Mouse (Mus musculus) CH12.LX (cell line): ENCODE measurements around the gene Cldn34b2. TPM values are rescaled to one million over a fixed set of nuclear protein-coding genes. Genes with fewer than 3 reads are reported as not detected.
"Not testable (repeated sequence)": the region's sequence is repeated elsewhere in the genome, so short reads cannot be mapped to it uniquely, and the experiment has no call there.

Experiments
- DNase-seq: peaks from one replicate; pipeline ENCODE4 v3.0.0-alpha.2; 2013; ENCODE audit errors: extremely low read depth
- H3K27ac ChIP-seq: 2 replicates; pipeline ENCODE4 v1.5.1; 2012; ENCODE audit warnings: low read depth, mild to moderate bottlenecking, control low read depth, moderate library complexity; ENCODE audit not compliant: insufficient read depth
- H3K27me3 ChIP-seq: replicated peaks from 2 replicates; pipeline ENCODE3; 2012; ENCODE audit warnings: inconsistent platforms
- H3K36me3 ChIP-seq, 2 experiments: replicated peaks in 1 of 2; 2 replicates each; pipeline versions ENCODE3 to v1.6.1; 2012; ENCODE audit warnings: inconsistent platforms in 1 of 2, low read length in 1 of 2, mild to moderate bottlenecking in 1 of 2, mixed read lengths in 1 of 2, moderate library complexity in 1 of 2; ENCODE audit not compliant: control insufficient read depth in 1 of 2, insufficient read depth in 1 of 2
- H3K4me1 ChIP-seq, 2 experiments: 2 replicates each; pipeline ENCODE4 v1.6.1; 2012; ENCODE audit warnings: inconsistent platforms in 1 of 2, moderate library complexity in 1 of 2; ENCODE audit not compliant: insufficient read depth in 2 of 2, control insufficient read depth in 1 of 2
- H3K4me2 ChIP-seq: 2 replicates; pipeline ENCODE4 v1.6.1; 2012; ENCODE audit warnings: low read depth, mild to moderate bottlenecking, control low read depth; ENCODE audit not compliant: poor library complexity, insufficient read depth, severe bottlenecking
- H3K4me3 ChIP-seq, 3 experiments: fragments of 150-350 bp in 1 of 3; sonication (generic) in 1 of 3; replicated peaks in 1 of 3; 2 replicates each; pipeline versions ENCODE3 to v1.5.1; 2011 to 2012; ENCODE audit warnings: low read depth in 2 of 3, low read length in 2 of 3, mild to moderate bottlenecking in 2 of 3, moderate library complexity in 2 of 3, control low read depth in 1 of 3, improper control_type of control experiment in 1 of 3, inconsistent platforms in 1 of 3, mixed read lengths in 1 of 3; ENCODE audit not compliant: poor library complexity in 1 of 3
- H3K79me2 ChIP-seq: replicated peaks from 2 replicates; pipeline ENCODE4 v1.6.1; 2012; ENCODE audit warnings: mild to moderate bottlenecking, moderate library complexity; ENCODE audit not compliant: control insufficient read depth, poor library complexity, insufficient read depth, severe bottlenecking; ENCODE audit errors: extremely low read depth
- H3K9ac ChIP-seq: 2 replicates; pipeline ENCODE4 v1.6.1; 2012; ENCODE audit warnings: low read depth, mild to moderate bottlenecking, control low read depth, moderate library complexity; ENCODE audit not compliant: insufficient read depth
- H3K9me3 ChIP-seq: replicated peaks from 2 replicates; pipeline ENCODE3; 2012; ENCODE audit warnings: low read length, inconsistent platforms, mixed read lengths
- CHD2 ChIP-seq: IDR thresholded peaks from 2 replicates; pipeline ENCODE4 v1.6.1; 2011; ENCODE audit warnings: low read length, improper control_type of control experiment
- CTCF ChIP-seq, 2 experiments: IDR thresholded peaks in 1 of 2; conservative IDR thresholded peaks in 1 of 2; 2 replicates each; pipeline ENCODE4 v1.5.1; 2011 to 2012; ENCODE audit warnings: low read depth in 2 of 2, low read length in 2 of 2, improper control_type of control experiment in 1 of 2, inconsistent platforms in 1 of 2, mild to moderate bottlenecking in 1 of 2, moderate library complexity in 1 of 2
- E2F4 ChIP-seq: IDR thresholded peaks from 2 replicates; pipeline ENCODE4 v1.6.1; 2011; ENCODE audit warnings: low read depth, low read length, improper control_type of control experiment; ENCODE audit not compliant: insufficient replicate concordance
- ELF1 ChIP-seq: IDR thresholded peaks from 2 replicates; pipeline ENCODE4 v1.6.1; 2014; ENCODE audit warnings: low read depth, mild to moderate bottlenecking, inconsistent platforms, low read length, improper control_type of control experiment
- EP300 ChIP-seq: IDR thresholded peaks from 2 replicates; pipeline ENCODE4 v1.6.1; 2011; ENCODE audit warnings: low read length, improper control_type of control experiment
- JUND ChIP-seq: conservative IDR thresholded peaks from 2 replicates; pipeline ENCODE4 v1.6.1; 2011; ENCODE audit warnings: low read depth, low read length, improper control_type of control experiment
- KAT2A ChIP-seq: IDR thresholded peaks from 2 replicates; pipeline ENCODE4 v1.6.1; 2012; ENCODE audit warnings: low read length, improper control_type of control experiment, inconsistent platforms; ENCODE audit not compliant: insufficient replicate concordance
- MEF2A ChIP-seq: IDR thresholded peaks from 2 replicates; pipeline ENCODE4 v1.6.1; 2014; ENCODE audit warnings: low read depth, mild to moderate bottlenecking, inconsistent platforms, low read length, improper control_type of control experiment, borderline replicate concordance
- MYC ChIP-seq: IDR thresholded peaks from 2 replicates; pipeline ENCODE4 v1.6.1; 2011; ENCODE audit warnings: low read depth, mild to moderate bottlenecking, improper control_type of control experiment, low read length
- NELFE ChIP-seq: IDR thresholded peaks from 2 replicates; pipeline ENCODE4 v1.6.1; 2011; ENCODE audit warnings: low read depth, low read length, improper control_type of control experiment
- NRF1 ChIP-seq: IDR thresholded peaks from 2 replicates; pipeline ENCODE4 v1.6.1; 2014; ENCODE audit warnings: low read depth, mild to moderate bottlenecking, inconsistent platforms, low read length, improper control_type of control experiment, moderate library complexity
- PAX5 ChIP-seq: IDR thresholded peaks from 2 replicates; pipeline ENCODE4 v1.6.1; 2012; ENCODE audit warnings: low read length, inconsistent platforms, mixed read lengths
- RAD21 ChIP-seq: IDR thresholded peaks from 2 replicates; pipeline ENCODE4 v1.6.1; 2011; ENCODE audit warnings: low read depth, mild to moderate bottlenecking, low read length, improper control_type of control experiment, moderate library complexity
- SIN3A ChIP-seq: IDR thresholded peaks from 2 replicates; pipeline ENCODE4 v1.6.1; 2012; ENCODE audit warnings: low read length, improper control_type of control experiment, inconsistent platforms
- USF1 ChIP-seq: IDR thresholded peaks from 2 replicates; pipeline ENCODE4 v1.6.1; 2014; ENCODE audit warnings: low read depth, mild to moderate bottlenecking, inconsistent platforms, low read length, improper control_type of control experiment
- USF2 ChIP-seq: conservative IDR thresholded peaks from 2 replicates; pipeline ENCODE4 v1.6.1; 2011; ENCODE audit warnings: low read depth, low read length, improper control_type of control experiment
- ZC3H11A ChIP-seq: IDR thresholded peaks from 2 replicates; pipeline ENCODE4 v1.6.1; 2012; ENCODE audit warnings: low read depth, mild to moderate bottlenecking, inconsistent platforms, low read length, improper control_type of control experiment
- ZMIZ1 ChIP-seq: IDR thresholded peaks from 2 replicates; pipeline ENCODE4 v1.6.1; 2012; ENCODE audit warnings: low read depth, mild to moderate bottlenecking, inconsistent platforms, low read length, improper control_type of control experiment
- ZNF384 ChIP-seq: IDR thresholded peaks from 2 replicates; pipeline ENCODE4 v1.6.1; 2012; ENCODE audit warnings: low read depth, low read length, improper control_type of control experiment, inconsistent platforms
- dilution Hi-C: fragments of 300-500 bp; cut with MboI; formaldehyde crosslinking; loops from 2 replicates; pipeline ENCODE4 v1.14.3; 2020; ENCODE audit warnings: low sequenced_read_pairs; ENCODE audit not compliant: extremely low pct_unique_long_range_greater_than_20kb, extremely low pct_ligation_motif_present
- in situ Hi-C: fragments of 300-500 bp; cut with MboI; formaldehyde crosslinking; loops from 3 replicates; pipeline ENCODE4 v1.14.3; 2019; ENCODE audit warnings: low sequenced_read_pairs, low pct_ligation_motif_present, low pct_unique_long_range_greater_than_20kb, mixed read lengths
- polyA plus RNA-seq: library from polyadenylated mRNA; unstranded; fragments of >175 nt; gene quantifications from 2 replicates; pipeline ENCODE4 v1.2.1, GENCODE M21; 2012; ENCODE audit warnings: low read depth; ENCODE audit not compliant: insufficient read length
- total RNA-seq, 2 experiments: library from RNA; depleted of rRNA; stranded (reverse); fragments of 300-350 nt in 1 of 2; fragments of >200 nt in 1 of 2; gene quantifications; 2 replicates each; pipeline ENCODE4 v1.2.3; 2012 to 2014

Cldn34b2 gene
- total RNA-seq (2012; rRNA removed) (not detected in 2 replicates), total RNA-seq (2014; rRNA removed) (not detected in 2 replicates), polyA plus RNA-seq (not detected in 2 replicates)

- H3K4me2 ChIP-seq, H3K36me3 ChIP-seq, H3K4me3 ChIP-seq, H3K4me1 ChIP-seq, H3K27me3 ChIP-seq, H3K9me3 ChIP-seq, H3K79me2 ChIP-seq, H3K27ac ChIP-seq, DNase-seq, H3K9ac ChIP-seq, dilution Hi-C loops: not testable (repeated sequence)
- in situ Hi-C loops = loop anchor here (25.0 kb wide), 1 partner anchor 184 kb away; no protein-coding TSS in a partner anchor
Measured at GRCm38 (mm10) chrX:155128312-155128711, at the start of gene Cldn34b2. Gene Cldn34b2, minus strand, starts transcription at chrX:155128412.

- in situ Hi-C loops = no loop called here
- Histone ChIP-seq H3K36me3 (no peaks in the 10 kb centered on the region), H3K4me3 (no peak overlapping the region), H3K27ac (no peak overlapping the region), H3K9ac (no peak overlapping the region), H3K9me3 (no peaks in the 10 kb centered on the region), H3K4me2 (no peak overlapping the region), H3K27me3 (no peaks in the 10 kb centered on the region), H3K4me1 (peaks cover 0 to 8% of the 10 kb centered on the region in 2 experiments; a peak in 2 of 4 replicates), H3K79me2 (no peaks in the 10 kb centered on the region)
- no peak for TF ChIP-seq ZMIZ1
- no peak for TF ChIP-seq PAX5
- no peak for TF ChIP-seq NELFE
- TF ChIP-seq USF2 = no peak
- TF ChIP-seq CTCF (conservative IDR thresholded peaks at IDR 0.05 in 1 of 2, IDR thresholded peaks at IDR 0.05 in 1 of 2; ENCODE audit: low read depth in 2 of 2, low read length in 2 of 2) = no peak
- no peak for TF ChIP-seq ZNF384
- TF ChIP-seq USF1 = no peak
- TF ChIP-seq EP300 = no peak
- no peak for TF ChIP-seq MEF2A
- no peak for TF ChIP-seq RAD21
- TF ChIP-seq NRF1 = no peak
- TF ChIP-seq KAT2A = no peak
- TF ChIP-seq MYC = no peak
- TF ChIP-seq ELF1 = no peak
- TF ChIP-seq SIN3A = no peak
- no peak for TF ChIP-seq ZC3H11A
- TF ChIP-seq JUND = no peak
- TF ChIP-seq CHD2 = no peak
- no peak for TF ChIP-seq E2F4
- DNase-seq = no peak
- dilution Hi-C loops = no loop called here
Measured at GRCm38 (mm10) chrX:155177640-155178039, 49.4 kb upstream of the Cldn34b2 start.
